9 mouse cellular contexts compared by ENCODE assay signal in the genomic region with DNA sequence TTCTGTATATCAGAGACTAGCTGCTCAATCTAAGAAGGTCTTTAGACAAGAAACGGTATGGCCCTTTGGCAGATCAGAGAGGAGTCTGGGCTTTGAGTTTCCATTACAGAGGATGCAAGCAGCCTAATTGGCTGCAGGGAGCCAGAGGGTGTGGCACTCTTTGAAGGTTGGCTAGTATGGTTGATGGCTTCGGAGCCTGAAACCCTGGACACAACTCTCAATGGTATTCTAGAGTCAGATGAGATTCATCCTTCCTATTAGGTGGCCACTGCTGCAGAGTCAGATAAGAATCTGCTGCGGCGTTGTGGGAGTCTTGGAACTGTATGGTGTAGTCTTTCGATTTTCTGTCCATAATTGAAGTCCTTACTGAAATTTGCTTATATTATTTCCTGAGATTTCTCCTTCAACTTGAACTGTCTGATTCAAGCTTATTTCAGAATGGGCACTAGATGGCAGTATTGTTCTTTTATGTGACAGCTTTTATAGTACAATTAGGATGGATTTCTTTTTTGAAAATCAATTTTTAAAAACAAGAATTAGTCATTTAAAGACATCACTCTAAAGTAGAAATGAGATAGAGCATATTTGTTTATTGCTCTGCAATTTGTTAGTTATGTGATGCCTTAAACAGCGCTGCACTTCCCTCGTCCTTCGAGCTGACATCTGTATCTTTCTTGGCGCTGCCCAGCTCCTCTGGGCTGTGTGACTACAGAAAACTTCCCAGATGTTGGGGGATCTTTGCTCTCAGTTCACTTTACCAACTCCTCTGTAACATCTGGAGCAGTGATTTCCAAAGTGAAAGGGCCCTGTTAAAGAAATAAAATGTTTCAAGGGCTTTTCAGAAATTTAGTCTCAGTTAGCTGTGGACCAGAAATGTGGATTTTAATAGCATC.
DNase-seq lines count a peak whose midpoint lies in the region; ATAC-seq lines count a peak whose summit lies in the region.
"Had no signal": no experiment of that assay in that cellular context is flagged by ENCODE, and none has a peak within 500 bp of the region (broad histone marks: within the 10 kb centered on the region; RNA-seq: fewer than 3 reads in every experiment).

No protein-coding gene starts in this region.

- DNase-seq in lung, adult 18-20 months: no peak
- peak; percentile 42 for DNase-seq in retina, postnatal 7 days (ENCODE audit: low read depth, low spot score)
- no peak for DNase-seq in urinary bladder, postnatal 25 days (ENCODE audit: low spot score)
- DNase-seq in thymus, postnatal 36 days: no peak

- H3K9me3 ChIP-seq in forebrain, embryonic 13.5 days (replicated peaks): no peaks in the 10 kb centered on the region
- H3K9me3 ChIP-seq in forebrain, embryonic 12.5 days: no peaks in the 10 kb centered on the region
- no peaks in the 10 kb centered on the region for H3K9me3 ChIP-seq in lung, embryonic 16.5 days (ENCODE audit: control insufficient read depth, low read length)
- no peaks in the 10 kb centered on the region for H3K9me3 ChIP-seq in hindbrain, embryonic 16.5 days (ENCODE audit: control insufficient read depth, low read length)
- H3K9me3 ChIP-seq: heart, embryonic 15.5 days had no signal

- peak; percentile 53 for ATAC-seq in forebrain, embryonic 13.5 days
- ATAC-seq in forebrain, embryonic 12.5 days (ENCODE audit: low FRiP score): no peak
- ATAC-seq in lung, embryonic 16.5 days (ENCODE audit: low read depth): 0 out of 2 replicates have a peak, but pooled peaks have one; percentile 17
- ATAC-seq in hindbrain, embryonic 16.5 days: peak; percentile 57; the same call in 1 of the 2 replicates

- H3K4me2 ChIP-seq in forebrain, embryonic 13.5 days: no peak overlapping the region
- no peak overlapping the region for H3K4me2 ChIP-seq in forebrain, embryonic 12.5 days
- H3K4me2 ChIP-seq in lung, embryonic 16.5 days (ENCODE audit: low read depth, low read length): no peak overlapping the region
- H3K4me2 ChIP-seq in hindbrain, embryonic 16.5 days (ENCODE audit: low read length): no peak overlapping the region
- H3K4me2 ChIP-seq: heart, embryonic 15.5 days had no signal

- 59% methylated on average over 9 of the region's 9 CpGs for WGBS in forebrain, embryonic 13.5 days
- WGBS in forebrain, embryonic 12.5 days: 53% methylated on average over 9 of the region's 9 CpGs
- WGBS in lung, embryonic 16.5 days: 43% methylated on average over 9 of the region's 9 CpGs
- WGBS in hindbrain, embryonic 16.5 days: 51% methylated on average over 9 of the region's 9 CpGs

- peaks cover 3% of the 10 kb centered on the region for H3K4me1 ChIP-seq in forebrain, embryonic 13.5 days
- 0 out of 2 replicates have a peak, but pooled peaks cover 6% of the 10 kb centered on the region for H3K4me1 ChIP-seq in forebrain, embryonic 12.5 days
- peaks cover 3% of the 10 kb centered on the region; the same call in 1 of the 2 replicates for H3K4me1 ChIP-seq in lung, embryonic 16.5 days (replicated peaks; ENCODE audit: control insufficient read depth, insufficient read depth, low read length)
- H3K4me1 ChIP-seq in hindbrain, embryonic 16.5 days (ENCODE audit: control insufficient read depth, insufficient read depth, low read depth, low read length): no peaks in the 10 kb centered on the region; the same call in 1 of the 2 replicates
- H3K4me1 ChIP-seq: heart, embryonic 15.5 days had no signal

- peaks cover 4% of the 10 kb centered on the region; the same call in 1 of the 2 replicates for H3K27me3 ChIP-seq in forebrain, embryonic 13.5 days
- H3K27me3 ChIP-seq in forebrain, embryonic 12.5 days: peaks cover 10% of the 10 kb centered on the region
- no peaks in the 10 kb centered on the region; the same call in 1 of the 2 replicates for H3K27me3 ChIP-seq in lung, embryonic 16.5 days (ENCODE audit: control insufficient read depth, insufficient read depth, low read depth, low read length)
- no peaks in the 10 kb centered on the region for H3K27me3 ChIP-seq in hindbrain, embryonic 16.5 days (replicated peaks; ENCODE audit: control insufficient read depth, insufficient read depth, low read length)

- no peaks in the 10 kb centered on the region for H3K36me3 ChIP-seq in forebrain, embryonic 13.5 days (ENCODE audit: poor library complexity, severe bottlenecking)
- H3K36me3 ChIP-seq in forebrain, embryonic 12.5 days (replicated peaks): no peaks in the 10 kb centered on the region
- H3K36me3 ChIP-seq in lung, embryonic 16.5 days (ENCODE audit: control insufficient read depth, insufficient read depth, low read length): no peaks in the 10 kb centered on the region
- H3K36me3 ChIP-seq in hindbrain, embryonic 16.5 days (ENCODE audit: control insufficient read depth, insufficient read depth, low read length): no peaks in the 10 kb centered on the region
- H3K36me3 ChIP-seq: heart, embryonic 15.5 days had no signal

- no peak overlapping the region for H3K4me3 ChIP-seq in forebrain, embryonic 13.5 days
- no peak overlapping the region for H3K4me3 ChIP-seq in forebrain, embryonic 12.5 days (replicated peaks)
- no peak overlapping the region for H3K4me3 ChIP-seq in lung, embryonic 16.5 days (ENCODE audit: low read length)
- no peak overlapping the region for H3K4me3 ChIP-seq in hindbrain, embryonic 16.5 days (ENCODE audit: low read length)
- H3K4me3 ChIP-seq: heart, embryonic 15.5 days had no signal

- H3K9ac ChIP-seq in forebrain, embryonic 13.5 days: no peak overlapping the region
- no peak overlapping the region for H3K9ac ChIP-seq in forebrain, embryonic 12.5 days
- no peak overlapping the region for H3K9ac ChIP-seq in lung, embryonic 16.5 days (ENCODE audit: low read length)
- no peak overlapping the region for H3K9ac ChIP-seq in hindbrain, embryonic 16.5 days (ENCODE audit: low read depth, low read length)
- H3K9ac ChIP-seq: heart, embryonic 15.5 days had no signal

- no peak overlapping the region for H3K27ac ChIP-seq in forebrain, embryonic 13.5 days
- H3K27ac ChIP-seq in forebrain, embryonic 12.5 days: no peak overlapping the region
- H3K27ac ChIP-seq in lung, embryonic 16.5 days (ENCODE audit: low read length): no peak overlapping the region
- no peak overlapping the region for H3K27ac ChIP-seq in hindbrain, embryonic 16.5 days (ENCODE audit: low read depth, low read length)
- H3K27ac ChIP-seq: heart, embryonic 15.5 days had no signal
